Mouse (Mus musculus) kidney, adult 11 months (tissue): Measurements from ENCODE around the gene Zswim7.

Experiments
- DNase-seq: peaks from one replicate; pipeline ENCODE4 v3.0.0; 2022

The Zswim7 gene

GRCm38 (mm10) chr11:62251047-62251446 lies 30.1 kb downstream of the Zswim7 start:
- DNase-seq: no peak

GRCm38 (mm10) chr11:62249266-62250037 lies 31.7 kb downstream of the Zswim7 start:
- peak; percentile 65 for DNase-seq

- DNase-seq: peak; percentile 55
These were observed 32.6 kb downstream of the Zswim7 start, which contains the start of gene Adora2b for GRCm38 (mm10) chr11:62248401-62249244. Gene Adora2b, plus strand, starts transcription at chr11:62248984.

- DNase-seq: no peak
These were observed 33.3 kb downstream of the Zswim7 start for GRCm38 (mm10) chr11:62247759-62248400.

- no peak for DNase-seq
These were observed 36.7 kb downstream of the Zswim7 start for GRCm38 (mm10) chr11:62244471-62244870.

GRCm38 (mm10) chr11:62243871-62244270 lies 37.3 kb downstream of the Zswim7 start:
- DNase-seq: no peak

- DNase-seq: peak; percentile 59
These were observed 40.4 kb downstream of the Zswim7 start for GRCm38 (mm10) chr11:62240631-62241261.

GRCm38 (mm10) chr11:62224797-62225196 lies 56.4 kb downstream of the Zswim7 start:
- no peak for DNase-seq

GRCm38 (mm10) chr11:62223962-62224361 lies 57.2 kb downstream of the Zswim7 start:
- no peak for DNase-seq

- no peak for DNase-seq
These were observed 57.8 kb downstream of the Zswim7 start for GRCm38 (mm10) chr11:62223416-62223815.

- DNase-seq: peak; percentile 62
These were observed 60.2 kb downstream of the Zswim7 start for GRCm38 (mm10) chr11:62220756-62221510.

GRCm38 (mm10) chr11:62217751-62218150 lies 63.4 kb downstream of the Zswim7 start:
- DNase-seq: peak; percentile 21
